Mouse (Mus musculus) heart, postnatal 36 days (tissue): ENCODE data around the gene Angptl4. TPM values are rescaled to one million over a fixed set of nuclear protein-coding genes. Genes with fewer than 3 reads are reported as not detected.

ENCODE experiments used
- total RNA-seq, 2 experiments: library from RNA; stranded (reverse); gene quantifications; 2 replicates each; pipeline ENCODE4 v1.2.3; 2021

Gene Angptl4
- total RNA-seq, 2 experiments from 2014 or later, result 18.2 to 58.8 TPM

Other genes with a start within 250 kb of the Angptl4 start
- gene Myo1f, start 226.1 kb downstream of the Angptl4 start, total RNA-seq, result 1 to 10 TPM; 2.2 to 2.8 TPM
- gene Zfp414, start 152.7 kb downstream of the Angptl4 start, total RNA-seq, result 10 to 100 TPM in 1 of 2 experiments, 1 to 10 TPM in 1; 9.8 to 10.6 TPM
- gene Pram1, start 143.8 kb downstream of the Angptl4 start, total RNA-seq, result under 1 TPM in 1 of 2 experiments, not detected in 1; 0.22 TPM
- 10 to 100 TPM; 82.5 to 83.7 TPM for gene Hnrnpm, start 95.0 kb downstream of the Angptl4 start, total RNA-seq
- 100 to 1,000 TPM; 141 to 157 TPM for gene March2, start 63.2 kb downstream of the Angptl4 start, total RNA-seq
- 100 to 1,000 TPM; 269 to 304 TPM for gene Rab11b, start 21.3 kb downstream of the Angptl4 start, total RNA-seq
- gene Kank3, start 28.7 kb upstream of the Angptl4 start, total RNA-seq, result 10 to 100 TPM; 55.7 to 81.7 TPM
- gene Rps28, start 42.7 kb upstream of the Angptl4 start, total RNA-seq, result 100 to 1,000 TPM; 764 to 784 TPM
- 100 to 1,000 TPM; 648 to 672 TPM for gene Ndufa7, start 42.7 kb upstream of the Angptl4 start, total RNA-seq
- gene Cd320, start 61.3 kb upstream of the Angptl4 start, total RNA-seq, result 10 to 100 TPM; 28.6 to 34.6 TPM
- gene Gm7029, start 92.0 kb upstream of the Angptl4 start, total RNA-seq, result not detected
- gene Kifc1, start 108.8 kb upstream of the Angptl4 start, total RNA-seq, result 1 to 10 TPM in 1 of 2 experiments, under 1 TPM in 1; 0.87 to 1.5 TPM
- gene Platr17, start 123.3 kb upstream of the Angptl4 start, total RNA-seq, result not detected
- gene Daxx, start 127.6 kb upstream of the Angptl4 start, total RNA-seq, result 10 to 100 TPM; 15.7 to 18.0 TPM
- gene Tapbp, start 134.1 kb upstream of the Angptl4 start, total RNA-seq, result 100 to 1,000 TPM; 103 to 112 TPM
- gene Zbtb22, start 134.1 kb upstream of the Angptl4 start, total RNA-seq, result 10 to 100 TPM; 20.1 to 20.6 TPM
- 10 to 100 TPM; 38.7 TPM for gene Rgl2, start 147.7 kb upstream of the Angptl4 start, total RNA-seq
- gene Pfdn6, start 158.5 kb upstream of the Angptl4 start, total RNA-seq, result 10 to 100 TPM; 77.0 to 84.7 TPM
- 10 to 100 TPM; 10.1 to 11.5 TPM for gene Wdr46, start 158.8 kb upstream of the Angptl4 start, total RNA-seq
- gene B3galt4, start 169.7 kb upstream of the Angptl4 start, total RNA-seq, result 1 to 10 TPM; 2.7 to 2.9 TPM
- gene Vps52, start 174.0 kb upstream of the Angptl4 start, total RNA-seq, result 10 to 100 TPM; 38.8 to 41.4 TPM
- 100 to 1,000 TPM; 411 to 417 TPM for gene Rps18, start 174.2 kb upstream of the Angptl4 start, total RNA-seq
- gene H2-K1, start 218.5 kb upstream of the Angptl4 start, total RNA-seq, result 100 to 1,000 TPM in 1 of 2 experiments, 10 to 100 TPM in 1; 79.0 to 116 TPM
- 10 to 100 TPM; 14.0 to 15.1 TPM for gene Ring1, start 242.8 kb upstream of the Angptl4 start, total RNA-seq
- gene H2-Ke6, start 246.2 kb upstream of the Angptl4 start, total RNA-seq, result 100 to 1,000 TPM; 107 to 121 TPM
- 10 to 100 TPM; 56.9 to 60.7 TPM for gene Slc39a7, start 249.9 kb upstream of the Angptl4 start, total RNA-seq
- gene Rxrb, start 250.0 kb upstream of the Angptl4 start, total RNA-seq, result 10 to 100 TPM; 39.8 to 41.8 TPM